Mouse (Mus musculus) MEL (cell line): ENCODE data around the gene S100a10.

Experiments
- CTCF ChIP-seq, 3 experiments: IDR thresholded peaks in 2 of 3; conservative IDR thresholded peaks in 1 of 3; 2 replicates each; pipeline ENCODE4 v1.5.1; 2011 to 2012; ENCODE audit warnings: low read length in 3 of 3, low read depth in 2 of 3, mild to moderate bottlenecking in 2 of 3, improper control_type of control experiment in 1 of 3, inconsistent platforms in 1 of 3, mixed read lengths in 1 of 3, moderate library complexity in 1 of 3; ENCODE audit not compliant: control insufficient read depth in 1 of 3, insufficient read depth in 1 of 3, poor library complexity in 1 of 3, severe bottlenecking in 1 of 3
- ETS1 ChIP-seq: IDR thresholded peaks from 2 replicates; pipeline ENCODE4 v1.6.1; 2012; ENCODE audit warnings: low read depth, mild to moderate bottlenecking, inconsistent platforms, low read length, improper control_type of control experiment, moderate library complexity
- HCFC1 ChIP-seq: IDR thresholded peaks from 2 replicates; pipeline ENCODE4 v1.6.1; 2012; ENCODE audit warnings: low read depth, mild to moderate bottlenecking, inconsistent platforms, low read length, improper control_type of control experiment, moderate library complexity
- POLR2AphosphoS5 ChIP-seq: IDR thresholded peaks from 2 replicates; pipeline ENCODE4 v1.6.1; 2012; ENCODE audit warnings: low read depth, borderline replicate concordance, mild to moderate bottlenecking, inconsistent platforms, low read length, moderate library complexity, mixed read lengths
- TCF12 ChIP-seq: IDR thresholded peaks from 2 replicates; pipeline ENCODE4 v1.6.1; 2014; ENCODE audit warnings: low read depth, mild to moderate bottlenecking, inconsistent platforms, low read length, improper control_type of control experiment, moderate library complexity

DNA sequence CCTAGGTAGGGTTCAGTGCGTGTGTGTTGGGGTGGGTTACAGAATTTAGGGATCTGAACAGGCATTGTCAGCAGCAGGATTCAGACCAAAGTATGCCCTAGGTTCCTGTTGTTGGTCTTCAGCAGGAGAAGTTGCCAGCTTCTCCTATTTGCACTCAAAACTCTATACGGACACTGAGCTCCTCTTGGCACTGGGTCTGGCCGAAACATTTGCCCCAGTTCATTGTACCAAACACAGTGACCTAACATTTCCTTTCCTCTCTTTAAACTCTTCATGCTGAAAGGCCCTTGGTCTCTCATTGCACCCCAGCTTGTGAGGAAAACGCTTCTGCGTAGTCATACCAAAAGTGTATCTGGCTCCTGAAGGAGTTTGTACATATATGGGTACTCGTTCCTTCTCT, 5.1 kb downstream of the S100a10 start:
- TF ChIP-seq CTCF (IDR thresholded peaks at IDR 0.05 in 2 of 3, conservative IDR thresholded peaks at IDR 0.05 in 1 of 3; ENCODE audit: control insufficient read depth in 1 of 3, insufficient read depth in 1 of 3, low read depth in 2 of 3, low read length in 3 of 3, poor library complexity in 1 of 3, severe bottlenecking in 1 of 3) (no peak), ETS1 (no peak), TCF12 (no peak), HCFC1 (no peak), POLR2AphosphoS5 (no peak)
